Mouse (Mus musculus) C2C12 (cell line): ENCODE measurements around the gene Mup6. TPM values are rescaled to one million over a fixed set of nuclear protein-coding genes. Genes with fewer than 3 reads are reported as not detected.

ENCODE experiments used
- polyA plus RNA-seq: library from polyadenylated mRNA; unstranded; fragments of >200 nt; fragmentation: generic; extraction: Trizol; gene quantifications from one replicate; pipeline ENCODE4 v1.2.1, GENCODE M21; 2012; ENCODE audit warnings: missing spikeins

Gene Mup6
- polyA plus RNA-seq, 1 experiment: not detected

Other genes starting within 250 kb of the Mup6 start
- gene Inip, start 162.7 kb upstream of the Mup6 start, polyA plus RNA-seq: 12.9 TPM
- gene Snx30, start 158.5 kb upstream of the Mup6 start, polyA plus RNA-seq: 3.5 TPM
- gene Slc46a2, start 49.2 kb upstream of the Mup6 start, polyA plus RNA-seq: not detected
- gene Mup4, start 3.6 kb upstream of the Mup6 start, polyA plus RNA-seq: not detected
- gene Mup7, start 106.2 kb downstream of the Mup6 start, polyA plus RNA-seq: not detected
- gene Mup2, start 190.0 kb downstream of the Mup6 start, polyA plus RNA-seq: not detected